Mouse (Mus musculus) telencephalon, adult 2 months (tissue): Measurements from ENCODE around the gene Olfr1033.
"Not testable (repeated sequence)": the region's sequence is repeated elsewhere in the genome, so short reads cannot be mapped to it uniquely, and the experiment has no call there.

Experiments
- DNase-seq: peaks from one replicate; pipeline ENCODE4 v3.0.0-alpha.2; 2011; ENCODE audit warnings: low read depth, low spot score

Olfr1033 gene

DNA sequence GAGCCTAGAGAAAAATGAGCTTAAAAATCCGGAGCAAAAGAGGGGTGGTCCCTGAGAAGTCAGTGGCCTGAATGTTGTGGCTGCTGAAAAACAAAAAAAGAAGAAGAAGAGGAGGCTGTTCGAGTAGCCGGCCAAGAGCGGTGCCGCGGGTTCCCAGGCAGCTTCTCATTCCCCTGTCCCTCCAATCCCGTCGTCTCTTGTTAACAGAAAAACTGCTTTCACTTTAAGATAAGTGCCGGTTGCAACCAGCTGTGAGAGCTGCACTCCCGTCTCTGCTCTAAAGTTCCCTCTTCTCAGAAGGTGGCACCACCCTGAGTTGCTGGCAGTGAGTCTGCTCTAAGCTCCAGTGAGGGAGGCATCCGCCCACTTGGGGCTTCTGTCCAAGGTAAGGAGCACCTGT lies at the start of gene Olfr1033:
Gene Olfr1033 (plus strand): TSS at position 228 of the 400 bp plus-strand sequence.
- DNase-seq: not testable (repeated sequence)

DNA sequence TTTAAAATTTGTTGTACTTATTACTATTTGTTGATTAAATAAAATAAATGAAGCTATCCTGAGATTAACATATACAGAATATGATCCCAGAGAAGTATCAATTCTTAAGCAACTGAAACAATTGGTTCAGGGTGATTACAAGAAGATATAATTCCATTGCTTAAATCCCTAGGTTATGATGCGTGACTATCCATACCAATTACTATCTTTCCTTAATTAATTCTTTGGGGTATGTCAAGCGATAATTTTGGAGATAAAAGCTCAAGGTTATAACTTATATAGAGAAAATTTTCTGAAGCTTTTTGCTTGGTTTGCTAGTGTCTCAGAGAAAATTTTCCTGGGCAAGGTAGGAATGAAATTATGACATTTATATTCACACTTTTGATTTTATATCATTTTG lies 46.8 kb upstream of the Olfr1033 start, which contains the start of gene Olfr1029:
Gene Olfr1029 (plus strand): TSS at position 301 of the 400 bp plus-strand sequence.
- DNase-seq: no peak

DNA sequence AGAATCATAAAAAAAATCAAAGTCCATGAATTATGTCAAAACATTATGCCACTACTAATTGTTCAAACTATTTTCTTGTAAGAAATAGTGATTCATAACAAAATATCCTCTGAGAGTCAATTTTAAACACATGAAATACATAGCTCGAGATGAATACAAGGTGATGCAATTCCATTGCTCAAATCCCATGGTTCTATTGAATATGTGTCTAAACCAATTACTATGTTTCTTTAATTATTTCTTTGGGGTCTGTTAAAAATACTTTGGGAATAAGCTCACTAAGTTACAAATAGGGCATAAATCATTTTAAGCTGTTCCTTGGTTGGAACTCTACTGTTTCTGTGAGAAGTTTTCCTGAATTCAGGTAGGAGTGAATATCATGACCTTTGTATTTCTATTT lies 41.5 kb upstream of the Olfr1033 start, which contains the start of gene Olfr1030:
Gene Olfr1030 (plus strand): TSS at position 301 of the 400 bp plus-strand sequence.
- DNase-seq: no peak

DNA sequence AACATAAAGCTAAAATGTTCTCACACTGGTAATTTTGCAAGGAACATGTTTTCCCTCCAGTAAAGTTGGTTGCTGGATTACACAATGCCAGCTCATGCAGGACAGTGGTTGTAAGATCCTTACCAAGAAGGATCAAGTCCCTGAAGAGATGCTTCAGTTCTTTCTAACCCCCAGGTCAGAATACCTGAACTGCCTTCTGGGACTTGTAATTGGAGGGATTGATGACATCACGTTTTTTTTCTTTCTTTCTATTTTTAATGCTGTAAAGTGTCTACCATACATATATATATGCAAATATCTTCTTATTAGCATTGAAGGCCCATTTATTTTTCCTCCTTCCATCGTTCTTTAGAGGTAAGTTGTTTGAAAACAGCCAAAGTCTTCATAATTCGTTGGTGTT lies 30.4 kb upstream of the Olfr1033 start, which contains the start of gene Olfr1031:
Gene Olfr1031 (plus strand): TSS at position 301 of the 400 bp plus-strand sequence.
- no peak for DNase-seq

DNA sequence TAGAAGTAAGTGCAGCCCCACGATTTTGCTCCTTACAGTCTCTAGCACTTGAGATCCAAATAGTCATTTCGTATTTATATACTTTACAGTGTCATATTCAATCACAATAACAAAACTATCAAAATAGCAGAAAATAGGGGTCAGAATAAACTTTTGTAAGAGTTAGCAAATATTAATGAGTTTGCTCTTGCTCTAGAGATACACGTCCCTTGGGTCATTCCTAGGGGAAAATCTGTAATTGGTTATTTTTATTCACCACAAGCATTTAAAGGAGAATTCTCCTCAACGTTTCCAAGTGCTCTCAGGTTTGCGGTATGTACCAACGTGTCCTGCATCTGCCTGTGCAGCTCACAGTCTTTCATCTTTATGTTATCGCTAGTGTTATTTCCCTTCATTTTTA lies 15.2 kb upstream of the Olfr1033 start, which contains the start of gene Olfr1032:
Gene Olfr1032 (plus strand): TSS at position 301 of the 400 bp plus-strand sequence.
- no peak for DNase-seq

DNA sequence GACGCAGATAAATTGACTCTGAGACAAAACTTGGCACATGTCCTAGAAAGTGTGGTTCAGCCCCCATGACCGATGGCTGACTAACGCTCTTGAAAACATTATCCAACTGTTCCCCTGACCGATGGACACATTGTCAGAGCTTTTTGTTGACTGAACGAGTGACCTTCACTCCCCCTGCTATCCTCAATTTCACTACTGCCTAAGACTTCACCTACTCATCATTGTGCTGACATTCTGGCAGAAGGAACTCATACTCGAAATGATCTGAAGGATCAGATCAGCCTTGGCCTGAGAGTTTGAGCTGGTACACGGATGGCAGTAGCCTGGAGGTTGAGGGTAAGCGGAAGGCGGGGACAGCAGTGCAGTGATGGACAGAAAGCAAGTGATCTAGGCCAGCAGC lies 1.1 kb downstream of the Olfr1033 start:
- not testable (repeated sequence) for DNase-seq

DNA sequence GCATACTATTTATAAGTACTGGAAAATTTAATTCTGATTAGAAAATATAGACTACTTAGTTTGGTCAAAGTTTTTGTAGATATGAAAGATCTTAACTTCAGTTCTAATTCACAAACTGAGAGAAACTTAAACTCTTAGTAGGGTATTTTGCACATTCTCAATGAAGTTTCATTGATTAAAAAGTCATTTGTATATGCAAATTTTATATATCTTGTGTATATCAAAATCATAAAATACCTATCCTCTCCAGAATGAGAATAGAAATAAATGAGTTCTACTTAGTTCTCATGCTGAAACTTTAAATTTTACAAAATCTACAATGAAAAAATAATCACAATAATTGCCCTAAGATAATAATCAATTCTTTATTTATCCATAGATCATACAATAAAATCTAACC lies 25.1 kb downstream of the Olfr1033 start, which contains the start of gene Olfr1034:
Gene Olfr1034 (plus strand): TSS at position 301 of the 400 bp plus-strand sequence.
- DNase-seq: no peak

DNA sequence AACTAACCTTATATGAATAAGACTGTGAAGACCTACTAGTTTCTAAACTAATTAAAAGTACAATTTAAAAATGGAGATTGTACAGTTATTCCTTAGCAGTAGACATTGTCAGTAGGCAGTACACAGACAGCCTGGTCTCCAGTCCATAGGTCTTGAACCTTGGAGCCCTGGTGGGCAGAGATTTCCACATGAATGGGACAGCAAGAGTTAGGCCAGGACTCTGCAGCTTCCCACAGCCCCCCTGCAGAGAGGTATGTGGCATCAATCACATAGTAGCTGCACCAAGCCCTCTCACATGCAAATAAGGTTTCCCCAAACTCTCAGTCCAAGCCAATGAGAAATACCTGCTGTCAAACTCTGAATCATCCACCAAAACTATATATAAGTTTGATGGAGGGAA lies 30.3 kb downstream of the Olfr1033 start:
- not testable (repeated sequence) for DNase-seq

DNA sequence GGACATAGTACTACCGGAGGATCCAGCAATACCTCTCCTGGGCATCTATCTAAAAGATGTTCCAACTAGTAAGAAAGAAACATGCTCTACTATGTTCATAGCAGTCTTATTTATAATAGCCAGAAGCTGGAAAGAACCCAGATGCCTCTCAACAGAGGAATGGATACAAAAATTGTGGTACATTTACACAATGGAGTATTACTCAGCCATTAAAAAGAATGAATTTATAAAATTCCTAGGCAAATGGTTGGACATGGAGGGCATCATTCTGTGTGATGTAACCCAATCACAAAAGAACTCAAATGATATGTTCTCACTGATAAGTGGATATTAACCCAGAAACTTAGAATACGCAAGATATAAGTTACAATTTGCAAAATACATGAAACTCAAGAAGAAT lies 43.3 kb downstream of the Olfr1033 start:
- DNase-seq: not testable (repeated sequence)

DNA sequence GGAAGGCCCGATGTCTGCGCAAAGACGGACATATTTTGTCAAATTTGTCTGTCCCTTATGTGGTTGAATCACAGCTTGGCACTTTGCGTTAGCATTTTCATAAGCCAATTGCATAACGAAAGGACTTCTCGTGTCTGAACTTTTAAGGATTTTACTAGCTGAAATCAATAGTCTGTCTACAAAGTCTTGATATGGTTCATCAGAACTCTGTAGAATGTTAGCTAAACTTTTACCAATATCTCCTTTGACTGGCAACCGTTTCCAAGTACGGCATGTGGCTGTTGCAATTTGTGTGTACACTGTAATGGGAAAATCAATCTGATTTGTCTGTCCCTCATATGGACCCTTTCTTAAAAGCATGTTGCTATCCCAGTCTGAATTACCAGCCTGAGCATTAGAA lies 49.8 kb downstream of the Olfr1033 start:
- no peak for DNase-seq

DNA sequence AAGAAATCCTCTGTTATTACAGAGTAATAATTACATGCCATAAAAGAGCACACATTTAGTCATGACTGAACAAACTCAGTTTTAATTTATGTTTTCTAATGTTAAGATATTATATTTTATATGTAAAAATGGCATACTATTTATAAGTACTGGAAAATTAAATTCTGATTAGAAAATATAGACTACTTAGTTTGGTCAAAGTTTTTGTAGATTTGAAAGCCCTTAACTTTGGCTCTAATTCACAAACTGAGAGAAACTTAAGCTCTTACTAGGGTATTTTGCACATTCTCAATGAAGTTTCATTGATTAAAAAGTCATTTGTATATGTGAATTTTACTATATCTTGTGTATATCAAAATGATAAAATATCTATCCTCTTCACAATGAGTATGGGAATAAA lies 53.3 kb downstream of the Olfr1033 start, which contains the start of gene Olfr1036:
Gene Olfr1036 (plus strand): TSS at position 301 of the 400 bp plus-strand sequence.
- not testable (repeated sequence) for DNase-seq

DNA sequence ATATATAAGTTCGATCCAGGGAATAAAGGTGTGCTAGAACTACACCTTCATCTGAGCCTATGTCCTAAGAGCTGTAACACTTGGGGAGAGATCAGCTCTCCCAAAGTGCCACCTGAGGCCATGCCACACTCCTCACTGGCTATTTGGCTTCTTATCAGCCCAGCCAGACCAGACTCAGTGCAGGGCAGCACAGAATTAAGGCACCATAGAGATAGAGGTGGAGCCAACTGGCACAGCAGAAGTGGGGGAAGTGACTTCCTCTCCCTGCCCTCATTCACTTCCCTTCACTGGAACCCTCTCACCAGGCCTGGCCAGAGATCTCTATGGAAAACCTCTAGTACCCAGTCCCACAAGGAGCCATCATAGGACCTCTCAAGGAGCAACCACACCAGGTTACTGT lies 60.0 kb downstream of the Olfr1033 start:
- not testable (repeated sequence) for DNase-seq

DNA sequence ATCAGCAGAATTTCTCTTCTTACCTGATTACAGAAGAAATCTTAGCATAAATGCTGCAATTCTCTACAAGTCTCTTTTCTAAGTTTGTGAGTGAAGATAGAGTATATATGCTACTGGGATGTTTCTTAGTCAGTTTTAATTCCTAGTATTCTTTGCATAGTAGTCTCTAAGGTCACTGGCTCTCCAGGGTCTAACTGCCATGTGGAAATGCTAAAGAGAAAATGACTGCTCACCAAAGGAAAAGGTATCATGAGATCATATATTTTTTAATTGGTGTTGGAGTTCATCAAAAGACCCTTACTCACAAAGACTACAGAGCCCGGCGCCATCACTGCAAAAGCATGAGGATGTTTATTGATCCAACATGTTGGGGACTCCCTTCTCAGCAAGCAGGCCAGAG lies 66.9 kb downstream of the Olfr1033 start, which contains the start of gene Olfr1037:
Gene Olfr1037 (minus strand): TSS at position 101 of the 400 bp plus-strand sequence.
- no peak for DNase-seq
